Mouse (Mus musculus) gastrocnemius, adult 2 months (tissue): ENCODE data around the gene Klf2. TPM values are rescaled to one million over a fixed set of nuclear protein-coding genes. Genes with fewer than 3 reads are reported as not detected.

ENCODE experiments used
- DNase-seq: peaks from one replicate; pipeline ENCODE4 v3.0.0; 2022
- H3K27ac ChIP-seq: fragments of 200-600 bp; 2 replicates; pipeline ENCODE4 v1.8.1; 2022; ENCODE audit warnings: mild to moderate bottlenecking
- H3K4me3 ChIP-seq: fragments of 200-600 bp; 2 replicates; pipeline ENCODE4 v1.8.1; 2022; ENCODE audit warnings: mild to moderate bottlenecking, moderate library complexity
- CTCF ChIP-seq: fragments of 200-600 bp; IDR thresholded peaks from 2 replicates; pipeline ENCODE4 v1.8.1; 2022; ENCODE audit warnings: antibody characterized with exemption, mild to moderate bottlenecking, moderate library complexity
- intact Hi-C: fragments of 180-260 bp; cut with DNase I; formaldehyde crosslinking; loops from one replicate; pipeline ENCODE4 v1.15.1; 2025
- total RNA-seq, 2 experiments: library from RNA; stranded (reverse); gene quantifications; 2 replicates each; pipeline ENCODE4 v1.2.3; 2021

The Klf2 gene
- total RNA-seq, 2 experiments from 2014 or later = 9.1 to 38.9 TPM

DNA sequence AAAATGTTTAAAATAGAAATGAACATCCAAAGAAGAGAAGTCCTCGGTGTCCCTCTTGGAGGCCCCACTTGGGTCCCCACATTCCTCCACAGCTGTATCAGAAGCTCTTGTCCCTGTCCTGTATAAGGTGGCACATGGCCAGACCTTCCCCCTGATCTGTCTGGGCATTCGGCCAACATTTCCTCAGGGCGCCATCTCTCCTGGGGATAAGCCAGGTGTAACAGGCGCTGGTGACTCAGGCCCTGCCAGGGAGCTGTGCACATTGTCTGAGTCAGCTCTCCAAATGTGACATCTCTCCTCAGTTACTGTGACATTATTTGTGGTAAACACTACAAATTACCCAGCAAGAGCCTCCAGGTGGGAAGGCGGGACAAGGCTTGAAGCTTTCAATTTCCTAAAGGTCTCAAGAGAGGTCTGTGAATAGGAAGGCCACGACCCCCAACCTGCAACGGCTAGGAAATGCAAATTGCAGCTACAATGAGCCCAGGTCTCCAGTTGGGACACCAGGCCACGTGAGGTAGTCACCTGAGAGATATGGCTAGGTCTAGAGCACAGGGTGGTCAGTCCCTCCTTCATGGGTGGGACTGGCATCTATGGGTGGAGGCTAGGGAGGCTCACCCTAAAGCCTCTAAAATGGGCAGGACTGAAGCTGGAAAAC is 7.9 kb upstream of the Klf2 start:
- intact Hi-C loops = no loop called here
- H3K4me3 ChIP-seq = no peak overlapping the region
- TF ChIP-seq CTCF = no peak
- DNase-seq = peak; percentile 56
- peak overlapping the region; percentile 39 for H3K27ac ChIP-seq

DNA sequence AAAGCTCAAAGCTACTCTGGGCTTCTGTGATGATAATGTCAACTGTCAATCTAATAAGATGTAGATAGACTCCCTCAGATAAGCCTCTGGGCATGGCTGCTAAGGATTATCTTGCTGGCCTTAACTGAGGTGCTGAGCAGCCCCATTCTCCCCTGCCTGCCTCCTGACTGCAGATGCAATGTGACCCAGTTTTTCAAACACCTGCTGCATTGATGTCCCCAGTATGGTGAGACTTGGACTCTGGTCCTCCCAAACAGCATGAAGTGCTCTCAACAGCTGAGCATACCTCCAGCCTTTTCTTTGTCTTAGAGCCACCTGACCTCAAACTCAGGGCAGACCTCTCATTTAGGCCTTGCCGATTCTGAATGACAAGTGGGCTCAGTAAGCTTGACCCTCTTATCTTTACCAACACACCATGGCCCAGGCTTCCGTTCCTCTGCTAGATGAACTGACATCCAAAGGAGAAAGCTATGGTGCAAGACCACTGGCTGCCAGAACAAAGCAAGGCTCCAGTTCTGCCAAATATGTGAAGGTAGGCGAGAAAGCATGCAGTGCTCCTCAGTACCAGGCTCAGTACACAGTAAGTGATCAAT is 5.8 kb upstream of the Klf2 start:
- DNase-seq = no peak
- H3K4me3 ChIP-seq = no peak overlapping the region

DNA sequence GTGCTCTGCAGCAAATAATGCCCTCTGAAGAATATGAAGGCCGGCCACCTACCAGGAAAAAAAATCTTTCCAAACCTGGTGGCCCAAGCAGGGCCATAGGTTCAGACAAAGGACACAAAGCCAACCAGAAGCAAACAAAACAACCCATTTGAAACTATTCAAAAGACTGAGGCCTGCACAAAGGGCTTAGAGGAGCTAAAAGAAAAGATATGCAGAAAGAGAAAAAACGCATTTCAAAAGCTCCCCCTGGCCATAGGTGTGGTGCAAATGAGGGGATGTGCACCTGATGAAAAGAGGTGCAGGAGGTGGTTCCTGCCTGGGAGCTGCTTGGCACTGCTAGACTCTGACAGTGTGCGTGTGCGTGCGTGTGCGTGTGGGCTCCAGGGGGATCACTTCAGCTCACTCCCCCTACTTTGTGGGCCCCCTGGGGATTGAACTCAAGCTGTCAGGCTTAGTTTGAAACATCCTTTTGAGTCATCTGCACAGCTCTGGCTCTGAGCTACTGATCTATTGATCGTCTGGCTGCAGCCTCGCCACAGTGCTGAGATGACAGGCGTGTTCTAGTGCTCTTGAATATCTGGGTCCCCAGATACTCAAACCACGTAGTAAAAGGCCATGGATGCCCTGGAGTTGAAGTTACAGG is 2.7 kb upstream of the Klf2 start:
- TF ChIP-seq CTCF = no peak
- intact Hi-C loops = no loop called here
- Histone ChIP-seq H3K27ac (no peak overlapping the region), H3K4me3 (no peak overlapping the region)
- no peak for DNase-seq

More for the DNA sequence above, 5.8 kb upstream of the Klf2 start:
- no peak for TF ChIP-seq CTCF
- H3K27ac ChIP-seq = no peak overlapping the region
- intact Hi-C loops = no loop called here

DNA sequence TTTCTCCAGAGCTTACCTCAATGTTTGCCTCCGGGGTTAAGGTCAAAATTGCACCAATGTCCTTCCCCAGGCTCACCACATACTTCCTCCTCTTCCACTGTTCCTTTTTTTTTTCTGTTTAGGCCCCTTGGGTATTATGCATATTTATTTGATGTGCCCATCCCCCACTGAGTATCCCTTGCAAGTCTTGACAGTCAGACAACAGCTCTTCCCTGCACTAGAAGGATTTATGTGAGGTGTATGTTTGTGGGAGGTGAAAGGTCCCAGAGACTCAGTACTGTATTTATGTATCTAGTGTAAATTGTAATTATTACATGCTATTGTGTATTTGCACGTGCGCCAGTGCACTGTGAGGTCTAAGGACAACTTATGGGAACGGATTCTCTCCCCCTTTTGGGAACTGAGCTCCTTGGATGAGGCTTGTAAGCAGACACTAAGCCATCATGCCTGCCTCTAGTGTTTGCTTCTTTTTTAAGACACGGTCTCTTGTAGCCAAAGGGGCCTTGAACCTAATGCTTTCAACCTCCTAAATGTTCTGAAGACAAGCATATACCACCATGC is 1.0 kb upstream of the Klf2 start:
- H3K27ac ChIP-seq = peak overlapping the region; percentile 61
- no peak overlapping the region for H3K4me3 ChIP-seq
- no peak for TF ChIP-seq CTCF
- no peak for DNase-seq
- intact Hi-C loops = loop anchor here (2.0 kb wide), 1 partner anchor 23 kb away; no protein-coding TSS in a partner anchor

DNA sequence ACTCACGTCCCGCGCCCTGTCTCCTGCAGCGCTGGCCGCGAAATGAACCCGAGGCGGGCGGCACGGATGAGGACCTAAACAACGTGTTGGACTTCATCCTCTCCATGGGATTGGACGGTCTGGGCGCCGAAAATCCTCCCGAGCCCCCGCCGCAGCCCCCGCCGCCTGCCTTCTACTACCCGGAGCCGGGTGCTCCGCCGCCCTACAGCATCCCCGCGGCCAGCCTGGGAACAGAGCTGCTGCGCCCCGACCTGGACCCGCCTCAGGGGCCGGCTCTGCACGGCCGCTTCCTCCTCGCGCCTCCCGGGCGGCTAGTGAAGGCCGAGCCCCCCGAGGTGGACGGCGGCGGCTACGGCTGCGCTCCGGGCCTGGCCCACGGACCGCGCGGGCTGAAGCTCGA is 564 bp downstream of the Klf2 start:
- H3K27ac ChIP-seq = peak overlapping the region; percentile 94
- intact Hi-C loops = loop anchor here (2.0 kb wide), 1 partner anchor 25 kb away; no protein-coding TSS in a partner anchor
- no peak for TF ChIP-seq CTCF
- peak; percentile 65 for DNase-seq
- peak overlapping the region; percentile 77 for H3K4me3 ChIP-seq

DNA sequence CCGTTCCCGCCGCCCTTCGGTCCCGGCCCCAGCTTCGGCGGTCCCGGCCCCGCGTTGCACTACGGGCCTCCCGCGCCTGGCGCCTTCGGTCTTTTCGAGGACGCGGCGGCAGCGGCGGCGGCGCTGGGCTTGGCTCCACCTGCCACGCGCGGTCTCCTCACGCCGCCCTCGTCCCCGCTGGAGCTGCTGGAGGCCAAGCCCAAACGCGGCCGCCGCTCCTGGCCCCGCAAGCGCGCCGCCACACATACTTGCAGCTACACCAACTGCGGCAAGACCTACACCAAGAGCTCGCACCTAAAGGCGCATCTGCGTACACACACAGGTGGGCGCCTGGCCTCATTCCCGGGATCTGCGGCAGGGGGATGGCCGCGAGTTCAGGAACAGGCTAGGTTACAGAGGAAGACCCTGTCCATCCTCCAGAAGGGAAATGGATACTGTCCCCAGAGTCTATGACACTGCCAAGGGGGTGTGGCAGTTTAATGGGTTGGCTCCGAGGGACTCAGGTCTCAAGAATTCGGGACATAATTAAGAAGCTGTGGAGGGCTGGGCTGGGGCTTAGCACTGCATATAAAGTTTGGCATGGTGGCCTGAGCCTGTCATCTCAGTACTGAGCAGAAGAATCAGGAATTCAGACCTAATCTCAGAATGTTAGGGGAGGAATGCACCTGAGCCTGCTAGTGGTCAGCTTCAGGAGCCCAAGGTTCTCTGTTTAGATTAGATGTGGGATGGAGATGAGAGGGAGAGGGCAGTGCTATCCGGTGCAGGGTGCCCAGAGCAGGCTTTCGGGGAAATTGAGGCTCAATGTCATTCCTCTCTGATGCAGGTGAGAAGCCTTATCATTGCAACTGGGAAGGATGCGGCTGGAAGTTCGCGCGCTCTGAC is 1.3 kb downstream of the Klf2 start:
- peak overlapping the region; percentile 94 for H3K27ac ChIP-seq
- peak overlapping the region; percentile 77 for H3K4me3 ChIP-seq
- DNase-seq = peak; percentile 62
- intact Hi-C loops = loop anchor here (2.0 to 5.0 kb wide), 2 partner anchors 25 to 47 kb away; no protein-coding TSS in a partner anchor
- TF ChIP-seq CTCF = no peak

DNA sequence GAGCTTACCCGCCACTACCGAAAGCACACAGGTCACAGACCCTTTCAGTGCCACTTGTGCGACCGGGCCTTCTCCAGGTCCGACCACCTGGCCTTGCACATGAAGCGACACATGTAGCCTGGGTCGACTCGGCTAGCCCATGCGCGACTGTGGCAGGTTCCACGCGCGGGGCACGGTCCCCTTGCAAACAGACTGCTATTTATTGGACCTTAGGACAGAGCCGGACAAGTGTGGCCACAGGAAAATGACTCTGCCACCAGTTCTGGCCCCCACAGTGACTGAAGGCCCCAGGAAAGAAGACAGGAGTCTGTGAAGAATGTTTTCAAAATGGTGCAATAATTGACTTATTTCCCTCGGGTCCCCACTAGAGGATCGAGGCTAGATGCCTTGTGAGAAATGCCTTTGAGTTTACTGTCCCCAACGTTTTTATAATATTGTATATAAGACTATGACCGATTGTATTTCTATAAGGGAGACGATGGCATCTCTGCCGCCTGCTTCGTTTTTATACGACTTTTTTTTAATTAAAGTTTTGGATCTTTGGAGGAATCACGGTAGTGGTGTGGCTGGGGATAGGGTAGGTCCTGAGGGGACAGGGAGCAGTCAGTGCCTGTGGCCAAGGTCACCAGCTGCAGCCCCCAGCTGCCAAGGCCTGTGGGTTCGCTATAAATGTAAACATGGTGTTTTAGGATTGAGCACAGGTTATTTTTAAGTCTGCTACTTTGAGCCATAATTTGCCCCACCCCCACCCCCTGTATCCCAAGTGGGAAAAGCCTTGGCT is 2.2 kb downstream of the Klf2 start:
- intact Hi-C loops = loop anchor here (5.0 kb wide), 1 partner anchor 46 kb away; no protein-coding TSS in a partner anchor
- no peak for TF ChIP-seq CTCF
- H3K27ac ChIP-seq = peak overlapping the region; percentile 94
- DNase-seq = no peak
- peak overlapping the region; percentile 77 for H3K4me3 ChIP-seq

DNA sequence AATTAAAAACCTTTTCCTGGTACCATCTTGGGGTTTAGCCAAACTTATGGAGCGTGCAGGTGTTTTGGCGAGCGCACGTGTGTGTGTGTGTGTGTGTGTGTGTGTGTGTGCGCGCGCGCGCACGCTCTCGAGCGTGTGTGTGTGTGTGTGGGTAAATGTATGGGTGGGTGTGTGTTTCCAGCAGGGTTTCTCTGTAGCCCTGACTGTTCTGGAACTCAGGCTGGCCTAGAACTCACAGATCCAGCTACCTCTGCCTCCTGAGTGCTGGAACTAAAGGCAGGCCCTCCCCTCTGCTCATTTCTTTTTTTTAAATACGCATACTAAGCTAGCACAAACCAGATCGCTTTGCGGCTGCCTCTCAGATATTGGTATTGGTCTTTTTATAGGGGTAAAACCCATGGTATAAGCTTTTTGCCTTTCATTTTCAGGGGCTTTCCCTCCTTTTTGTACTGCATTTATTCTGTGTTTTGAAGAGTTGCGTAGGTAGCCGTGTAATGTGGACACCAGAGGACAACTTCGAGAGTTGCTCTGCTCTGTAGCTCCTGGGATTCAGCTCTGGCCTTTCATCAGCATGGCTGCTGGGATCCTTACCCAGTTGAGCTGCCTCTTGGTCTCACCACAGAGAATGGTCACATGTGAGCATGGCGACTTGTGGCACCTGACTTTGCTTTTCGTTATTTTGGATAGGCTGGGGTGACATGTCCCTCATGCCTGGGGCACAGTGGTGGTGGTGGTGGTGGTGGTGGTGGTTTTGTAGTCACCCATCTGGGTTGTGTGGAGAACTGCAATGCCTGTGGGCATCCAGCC is 3.0 kb downstream of the Klf2 start:
- no peak for DNase-seq
- intact Hi-C loops = loop anchor here (5.0 kb wide), 1 partner anchor 45 kb away; no protein-coding TSS in a partner anchor
- peak overlapping the region; percentile 77 for H3K4me3 ChIP-seq
- TF ChIP-seq CTCF = no peak
- H3K27ac ChIP-seq = peak overlapping the region; percentile 94

DNA sequence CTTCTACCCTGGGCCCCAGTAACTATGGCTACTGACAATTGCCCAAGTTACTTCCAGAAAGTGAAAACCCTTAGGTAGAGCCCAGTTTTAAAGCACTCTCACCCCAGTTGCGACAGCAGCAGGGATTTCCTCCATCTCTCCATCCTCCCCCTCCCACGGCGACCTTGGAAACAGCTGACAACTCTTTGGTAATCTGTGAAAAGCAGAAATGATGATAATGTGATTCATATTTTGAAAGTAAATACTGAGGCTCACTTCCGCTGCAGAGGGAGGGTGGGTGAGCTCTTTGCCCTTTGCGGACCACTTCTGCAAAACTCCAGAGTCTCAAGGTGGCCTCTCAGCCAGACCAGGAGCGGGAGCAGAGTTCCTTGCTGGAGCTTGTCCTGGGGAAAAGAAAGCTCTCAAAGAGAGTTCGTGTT is 3.6 kb downstream of the Klf2 start:
- peak; percentile 54 for DNase-seq
- intact Hi-C loops = loop anchor here (5.0 kb wide), 1 partner anchor 45 kb away; no protein-coding TSS in a partner anchor
- TF ChIP-seq CTCF = no peak
- Histone ChIP-seq H3K4me3 (peak overlapping the region; percentile 77), H3K27ac (peak overlapping the region; percentile 94)

DNA sequence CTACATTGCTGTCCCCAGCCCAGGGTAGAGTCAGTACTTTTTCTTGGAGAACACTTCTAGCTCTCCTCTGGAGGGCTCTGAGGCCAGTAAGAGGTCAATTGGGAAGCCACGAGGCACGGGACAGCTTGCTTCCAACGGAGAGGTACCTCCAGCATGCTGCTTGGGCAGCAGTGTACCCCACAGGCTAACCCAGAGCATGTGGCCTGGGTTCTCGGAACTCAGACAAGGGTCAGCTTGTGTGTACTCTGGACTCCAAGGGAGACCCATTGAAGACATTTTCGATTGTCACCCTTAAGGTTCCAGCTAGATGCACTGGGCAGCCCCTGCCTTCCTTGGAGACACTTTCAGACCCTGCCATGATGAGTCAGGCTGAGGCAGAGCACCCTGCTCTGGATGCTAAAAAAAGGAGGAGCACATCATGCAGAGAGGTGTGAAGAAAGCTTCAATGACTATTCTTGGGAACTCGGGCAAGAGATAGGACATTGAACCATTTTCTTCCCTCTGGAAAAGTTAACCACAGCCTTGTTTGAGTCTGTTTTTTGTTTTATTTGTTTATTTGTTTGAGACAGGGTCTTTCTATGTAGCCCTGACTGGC is 4.4 kb downstream of the Klf2 start:
- no peak for DNase-seq
- Histone ChIP-seq H3K27ac (peak overlapping the region; percentile 94), H3K4me3 (peak overlapping the region; percentile 77)
- intact Hi-C loops = loop anchor here (5.0 kb wide), 1 partner anchor 44 kb away; no protein-coding TSS in a partner anchor
- no peak for TF ChIP-seq CTCF
